Mouse (Mus musculus) intestine, embryonic 15.5 days (tissue): ENCODE measurements around the gene Fgf14. TPM values are rescaled to one million over a fixed set of nuclear protein-coding genes. Genes with fewer than 3 reads are reported as not detected.
"Not testable (repeated sequence)": the region's sequence is repeated elsewhere in the genome, so short reads cannot be mapped to it uniquely, and the experiment has no call there.

ENCODE experiments used
- ATAC-seq: fragments of 200-750 bp; cut with Nextera tagmentation; 2 replicates; pipeline ENCODE4 v1.8.0; 2017; ENCODE audit warnings: moderate TSS enrichment, moderate library complexity
- H3K27ac ChIP-seq: fragments of 300-500 bp; sonication (generic); 2 replicates; pipeline ENCODE4 v1.5.1; 2015; ENCODE audit warnings: mild to moderate bottlenecking, inconsistent platforms
- H3K27me3 ChIP-seq: fragments of 300-500 bp; sonication (generic); replicated peaks from 2 replicates; pipeline ENCODE4 v1.6.1; 2015; ENCODE audit warnings: inconsistent platforms
- H3K36me3 ChIP-seq: fragments of 300-500 bp; sonication (generic); 2 replicates; pipeline ENCODE4 v1.6.1; 2015; ENCODE audit warnings: inconsistent platforms
- H3K4me1 ChIP-seq: fragments of 300-500 bp; sonication (generic); replicated peaks from 2 replicates; pipeline ENCODE4 v1.6.1; 2015; ENCODE audit warnings: inconsistent platforms
- H3K4me2 ChIP-seq: fragments of 300-500 bp; sonication (generic); replicated peaks from 2 replicates; pipeline ENCODE4 v1.6.1; 2015; ENCODE audit warnings: mild to moderate bottlenecking, inconsistent platforms
- H3K4me3 ChIP-seq: fragments of 300-500 bp; sonication (generic); replicated peaks from 2 replicates; pipeline ENCODE4 v1.5.1; 2015; ENCODE audit warnings: inconsistent platforms
- H3K9ac ChIP-seq: fragments of 300-500 bp; sonication (generic); 2 replicates; pipeline ENCODE4 v1.6.1; 2015; ENCODE audit warnings: inconsistent platforms
- H3K9me3 ChIP-seq: fragments of 300-500 bp; sonication (generic); 2 replicates; pipeline ENCODE4 v1.6.1; 2016; ENCODE audit warnings: inconsistent platforms
- WGBS: fragments of 180-500 bp; shearing (Covaris S2); methylation state at CpG from one replicate; pipeline ENCODE4 v1.1.7; 2015; 5-methylcytosine and 5-hydroxymethylcytosine counted together
- polyA plus RNA-seq: library from polyadenylated mRNA; unstranded; fragments of >200 nt; fragmentation: Nextera tagmentation; extraction: Ambion mirVana; gene quantifications from 2 replicates; pipeline ENCODE4 v1.2.1, GENCODE M21; 2015

Fgf14 gene
- polyA plus RNA-seq, 1 experiment from 2014 or later = 1.0 TPM

- no peaks in the 10 kb centered on the region for H3K36me3 ChIP-seq
- ATAC-seq = no peak
- H3K27me3 ChIP-seq = no peaks in the 10 kb centered on the region
- no peak overlapping the region for H3K4me2 ChIP-seq
- H3K9me3 ChIP-seq = no peaks in the 10 kb centered on the region
- WGBS = 68% methylated on average over 2 of the region's 2 CpGs
- H3K27ac ChIP-seq = no peak overlapping the region
- no peaks in the 10 kb centered on the region for H3K4me1 ChIP-seq
- H3K4me3 ChIP-seq = no peak overlapping the region
- no peak overlapping the region for H3K9ac ChIP-seq
These were observed 230.7 kb downstream of the Fgf14 start for GRCm38 (mm10) chr14:124446096-124446840.

DNA sequence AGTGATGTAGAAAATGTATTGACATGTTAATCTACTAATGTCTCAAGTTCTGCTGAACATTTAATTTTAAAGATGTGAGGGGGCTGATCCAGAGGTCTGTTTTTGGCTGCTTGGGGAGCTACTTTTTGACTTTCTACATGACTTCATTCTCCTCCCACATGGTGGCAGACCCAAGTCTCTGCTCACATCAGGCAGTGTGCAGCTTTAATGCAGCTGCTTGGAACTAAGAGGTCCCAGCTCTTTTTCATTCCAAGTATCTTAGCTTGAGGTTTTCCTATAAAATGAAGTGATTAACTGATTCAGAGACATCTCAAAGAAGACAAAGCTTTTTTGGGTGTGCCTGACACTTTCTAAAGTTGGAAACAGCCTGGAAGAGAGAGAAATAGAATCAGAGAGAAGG, 232.1 kb downstream of the Fgf14 start:
- no peaks in the 10 kb centered on the region for H3K27me3 ChIP-seq
- H3K4me3 ChIP-seq = no peak overlapping the region
- no peaks in the 10 kb centered on the region for H3K36me3 ChIP-seq
- no peak overlapping the region for H3K9ac ChIP-seq
- H3K4me1 ChIP-seq = no peaks in the 10 kb centered on the region
- no peak for ATAC-seq
- H3K9me3 ChIP-seq = no peaks in the 10 kb centered on the region
- no peak overlapping the region for H3K4me2 ChIP-seq
- H3K27ac ChIP-seq = no peak overlapping the region

DNA sequence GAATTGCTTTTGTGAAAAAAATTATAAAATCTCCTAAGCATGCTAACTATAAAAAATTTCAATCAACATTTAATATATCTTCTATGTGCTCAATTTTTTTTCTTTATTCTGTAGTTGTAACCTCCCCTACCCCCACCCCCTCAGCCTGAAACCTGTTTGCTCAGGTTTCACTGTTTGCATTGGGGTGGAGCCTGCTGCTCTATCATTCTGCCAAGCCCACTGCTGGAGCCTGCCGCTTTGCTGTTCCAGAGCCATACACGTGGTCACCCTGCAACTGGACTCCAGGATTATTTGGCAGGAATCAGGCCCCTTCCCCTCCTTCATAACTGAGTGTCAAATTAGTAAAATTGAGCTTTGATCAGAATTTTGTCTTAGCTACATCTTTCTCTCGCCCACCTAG, 237.6 kb downstream of the Fgf14 start:
- not testable (repeated sequence) for H3K4me2 ChIP-seq, H3K27me3 ChIP-seq, H3K9ac ChIP-seq, H3K4me3 ChIP-seq, H3K9me3 ChIP-seq, H3K36me3 ChIP-seq, H3K27ac ChIP-seq, H3K4me1 ChIP-seq
- peak; percentile 83 for ATAC-seq
- WGBS = 28% methylated on average over 3 of the region's 3 CpGs

- no peak overlapping the region for H3K4me2 ChIP-seq
- ATAC-seq = no peak
- H3K4me3 ChIP-seq = no peak overlapping the region
- H3K9me3 ChIP-seq = no peaks in the 10 kb centered on the region
- H3K36me3 ChIP-seq = no peaks in the 10 kb centered on the region
- no peaks in the 10 kb centered on the region for H3K4me1 ChIP-seq
- WGBS = 73% methylated on average over 2 of the region's 2 CpGs
- H3K27ac ChIP-seq = no peak overlapping the region
- H3K27me3 ChIP-seq = no peaks in the 10 kb centered on the region
- H3K9ac ChIP-seq = no peak overlapping the region
These were observed 265.0 kb downstream of the Fgf14 start for GRCm38 (mm10) chr14:124411890-124412289.

GRCm38 (mm10) chr14:124410945-124411344, 266.0 kb downstream of the Fgf14 start:
- no peak overlapping the region for H3K4me2 ChIP-seq
- no peak for ATAC-seq
- WGBS = 2% methylated on average over 1 of the region's 1 CpGs
- no peaks in the 10 kb centered on the region for H3K36me3 ChIP-seq
- no peak overlapping the region for H3K9ac ChIP-seq
- H3K9me3 ChIP-seq = no peaks in the 10 kb centered on the region
- no peaks in the 10 kb centered on the region for H3K27me3 ChIP-seq
- H3K4me1 ChIP-seq = no peaks in the 10 kb centered on the region
- H3K27ac ChIP-seq = no peak overlapping the region
- no peak overlapping the region for H3K4me3 ChIP-seq

DNA sequence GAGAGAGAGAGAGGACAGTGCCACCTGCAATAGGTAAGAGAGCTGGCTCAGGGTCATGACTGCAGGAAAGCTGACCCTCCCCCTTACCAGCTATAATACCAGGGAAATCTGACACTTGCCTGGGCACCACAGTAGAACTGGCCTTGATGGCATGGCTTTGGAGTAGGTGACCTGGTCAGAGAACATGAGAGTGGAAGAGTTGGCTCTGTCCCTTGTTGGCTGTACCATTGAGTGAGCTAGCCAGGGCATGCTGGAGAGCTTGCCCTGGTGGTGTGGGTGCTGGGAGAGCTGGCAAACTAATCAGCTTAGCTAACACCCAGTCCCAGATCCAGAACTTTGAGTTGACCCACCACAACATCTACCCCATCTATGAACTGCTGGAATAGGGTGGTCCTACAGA, 348.5 kb downstream of the Fgf14 start:
- no peaks in the 10 kb centered on the region for H3K9me3 ChIP-seq
- H3K4me3 ChIP-seq = no peak overlapping the region
- H3K4me1 ChIP-seq = no peaks in the 10 kb centered on the region
- no peak overlapping the region for H3K9ac ChIP-seq
- no peak overlapping the region for H3K27ac ChIP-seq
- H3K4me2 ChIP-seq = no peak overlapping the region
- no peaks in the 10 kb centered on the region for H3K36me3 ChIP-seq
- ATAC-seq = no peak
- no peaks in the 10 kb centered on the region for H3K27me3 ChIP-seq

GRCm38 (mm10) chr14:124319017-124319718, 357.8 kb downstream of the Fgf14 start:
- H3K9ac ChIP-seq = no peak overlapping the region
- no peaks in the 10 kb centered on the region for H3K36me3 ChIP-seq
- no peak overlapping the region for H3K27ac ChIP-seq
- no peak overlapping the region for H3K4me3 ChIP-seq
- no peaks in the 10 kb centered on the region for H3K9me3 ChIP-seq
- H3K4me1 ChIP-seq = no peaks in the 10 kb centered on the region
- ATAC-seq = no peak
- 65% methylated on average over 1 of the region's 1 CpGs for WGBS
- H3K4me2 ChIP-seq = no peak overlapping the region
- H3K27me3 ChIP-seq = no peaks in the 10 kb centered on the region

DNA sequence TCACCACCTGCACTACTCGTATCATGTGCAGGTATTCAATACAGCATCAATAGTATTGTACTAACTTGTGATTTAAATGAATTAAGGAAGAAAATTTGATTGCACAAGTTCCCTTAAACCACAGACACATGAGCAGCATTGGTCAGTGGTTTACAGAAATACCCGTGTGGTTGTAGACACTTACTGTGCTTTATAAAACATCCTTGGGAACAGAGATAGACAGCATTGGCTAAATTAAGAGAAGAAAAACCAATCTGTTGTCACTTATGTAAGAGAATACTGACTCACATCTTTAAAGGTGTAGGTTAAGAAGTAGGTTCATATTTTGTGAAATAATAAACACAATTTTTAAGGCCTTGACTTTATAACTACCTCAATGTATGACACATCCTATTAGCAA, 361.4 kb downstream of the Fgf14 start:
- no peak overlapping the region for H3K4me3 ChIP-seq
- whole genome bisulfite sequencing = 84% methylated on average over 2 of the region's 2 CpGs

DNA sequence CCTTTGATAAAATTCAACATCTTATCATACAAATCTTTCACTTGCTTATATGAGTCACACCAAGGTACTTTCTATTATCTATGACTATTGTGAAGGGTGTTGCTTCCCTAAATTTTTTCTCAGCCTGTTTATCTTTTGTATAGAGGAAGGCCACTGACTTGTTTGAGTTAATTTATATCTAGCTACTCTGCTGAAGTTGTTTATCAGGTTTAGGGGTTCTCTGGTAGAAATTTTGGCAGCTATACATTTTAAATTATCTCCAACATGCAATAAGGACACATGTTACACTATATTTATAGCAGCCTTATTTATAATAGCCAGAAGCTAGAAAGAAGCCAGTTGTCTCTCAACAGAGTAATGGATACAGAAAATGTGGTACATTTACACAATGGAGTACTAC, 389.9 kb downstream of the Fgf14 start:
- Histone ChIP-seq H3K36me3 (no peaks in the 10 kb centered on the region), H3K27ac (no peak overlapping the region), H3K27me3 (no peaks in the 10 kb centered on the region), H3K4me1 (no peaks in the 10 kb centered on the region), H3K4me3 (no peak overlapping the region), H3K4me2 (no peak overlapping the region), H3K9me3 (no peaks in the 10 kb centered on the region), H3K9ac (no peak overlapping the region)
- ATAC-seq = no peak

More for the DNA sequence above, 361.4 kb downstream of the Fgf14 start:
- no peak for ATAC-seq
- Histone ChIP-seq H3K36me3 (no peaks in the 10 kb centered on the region), H3K4me2 (no peak overlapping the region), H3K9me3 (no peaks in the 10 kb centered on the region), H3K27ac (no peak overlapping the region), H3K27me3 (no peaks in the 10 kb centered on the region), H3K9ac (no peak overlapping the region), H3K4me1 (no peaks in the 10 kb centered on the region)

DNA sequence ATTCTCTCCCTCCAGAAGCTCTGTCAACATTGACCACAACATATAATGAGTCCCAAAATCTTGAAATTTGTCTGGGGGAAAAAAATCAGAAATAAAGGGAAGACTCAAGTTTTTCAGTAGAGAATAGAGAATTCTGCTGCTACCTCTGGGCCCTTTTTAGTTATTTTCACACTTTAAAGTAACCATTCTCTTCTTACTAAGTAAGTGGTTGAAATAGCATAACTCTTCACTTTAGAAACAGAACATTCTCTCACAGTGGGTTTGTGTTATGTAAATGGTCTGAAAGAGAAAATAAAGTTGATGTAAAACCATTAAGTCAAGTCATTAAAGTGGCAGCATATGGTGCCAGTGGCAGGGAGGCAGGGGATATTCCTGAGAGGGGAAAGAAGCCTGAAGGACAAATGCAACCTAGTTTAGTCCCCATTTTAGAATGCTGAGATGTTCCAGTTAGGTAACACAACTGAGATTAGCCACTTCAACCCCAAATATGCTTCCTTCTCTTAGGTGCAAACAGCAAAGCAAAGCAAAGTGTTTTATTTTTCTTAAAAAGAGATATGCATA, 398.5 kb downstream of the Fgf14 start:
- H3K27ac ChIP-seq = no peak overlapping the region
- H3K4me1 ChIP-seq = no peaks in the 10 kb centered on the region
- H3K4me2 ChIP-seq = no peak overlapping the region
- no peaks in the 10 kb centered on the region for H3K9me3 ChIP-seq
- H3K36me3 ChIP-seq = no peaks in the 10 kb centered on the region
- no peak overlapping the region for H3K4me3 ChIP-seq
- no peak overlapping the region for H3K9ac ChIP-seq
- no peaks in the 10 kb centered on the region for H3K27me3 ChIP-seq
- ATAC-seq = no peak

- Histone ChIP-seq H3K4me2 (no peak overlapping the region), H3K9ac (no peak overlapping the region), H3K36me3 (no peaks in the 10 kb centered on the region), H3K4me3 (no peak overlapping the region), H3K27ac (no peak overlapping the region), H3K9me3 (no peaks in the 10 kb centered on the region), H3K27me3 (no peaks in the 10 kb centered on the region), H3K4me1 (no peaks in the 10 kb centered on the region)
- ATAC-seq = no peak
These were observed 409.9 kb downstream of the Fgf14 start for GRCm38 (mm10) chr14:124266977-124267376.

DNA sequence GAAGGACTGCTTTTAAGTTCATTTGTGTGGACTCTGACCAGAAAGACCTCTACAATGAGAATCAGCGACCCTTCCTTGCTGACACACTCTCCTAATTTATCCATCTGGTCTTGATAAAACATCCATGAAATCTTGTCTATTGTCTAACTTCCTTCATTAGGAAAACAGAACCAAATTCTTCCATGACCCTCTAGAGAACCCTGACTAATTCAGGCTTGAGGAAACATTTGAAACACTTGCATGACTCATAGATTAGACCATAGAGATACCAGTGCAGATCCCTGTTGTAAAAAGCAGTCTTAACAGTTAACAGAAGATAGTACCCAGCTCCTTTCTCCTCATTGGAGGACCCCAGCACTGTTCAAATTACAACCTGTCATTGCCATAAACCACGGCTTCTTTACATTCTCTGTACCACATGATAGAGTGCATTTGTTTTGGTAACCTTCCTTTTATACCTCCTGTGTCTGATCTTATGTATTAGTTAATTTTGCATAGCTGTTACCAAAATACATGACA, 412.3 kb downstream of the Fgf14 start:
- H3K4me2 ChIP-seq = no peak overlapping the region
- no peak overlapping the region for H3K27ac ChIP-seq
- no peaks in the 10 kb centered on the region for H3K27me3 ChIP-seq
- peak; percentile 95 for ATAC-seq
- H3K4me1 ChIP-seq = no peaks in the 10 kb centered on the region
- 30% methylated on average over 2 of the region's 2 CpGs for WGBS
- no peaks in the 10 kb centered on the region for H3K36me3 ChIP-seq
- no peak overlapping the region for H3K4me3 ChIP-seq
- H3K9me3 ChIP-seq = no peaks in the 10 kb centered on the region
- no peak overlapping the region for H3K9ac ChIP-seq

DNA sequence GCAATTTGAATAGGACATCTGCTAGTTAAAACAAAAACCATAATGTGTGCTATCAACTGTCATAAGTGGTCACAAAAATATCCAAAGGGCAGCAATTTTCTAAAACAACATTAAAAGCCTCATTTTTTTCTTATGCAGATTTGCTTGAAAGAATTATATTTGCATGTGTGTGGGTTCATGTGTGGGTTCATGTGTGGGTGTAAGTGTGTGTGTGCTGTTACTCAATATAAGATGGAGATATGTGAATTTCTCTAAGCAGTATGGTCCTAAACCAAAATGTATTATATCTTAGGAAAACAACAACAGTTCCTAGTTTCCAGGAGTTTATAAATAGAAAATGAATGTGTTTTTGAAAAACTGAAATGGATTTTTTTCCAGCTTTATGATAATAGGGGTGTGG, 413.7 kb downstream of the Fgf14 start:
- Histone ChIP-seq H3K9ac (no peak overlapping the region), H3K27ac (no peak overlapping the region), H3K27me3 (no peaks in the 10 kb centered on the region), H3K4me2 (no peak overlapping the region), H3K4me3 (no peak overlapping the region), H3K9me3 (no peaks in the 10 kb centered on the region), H3K36me3 (no peaks in the 10 kb centered on the region), H3K4me1 (no peaks in the 10 kb centered on the region)
- ATAC-seq = no peak
